Mouse (Mus musculus): ENCODE data around the gene Tmem109.

Tmem109 gene

DNA sequence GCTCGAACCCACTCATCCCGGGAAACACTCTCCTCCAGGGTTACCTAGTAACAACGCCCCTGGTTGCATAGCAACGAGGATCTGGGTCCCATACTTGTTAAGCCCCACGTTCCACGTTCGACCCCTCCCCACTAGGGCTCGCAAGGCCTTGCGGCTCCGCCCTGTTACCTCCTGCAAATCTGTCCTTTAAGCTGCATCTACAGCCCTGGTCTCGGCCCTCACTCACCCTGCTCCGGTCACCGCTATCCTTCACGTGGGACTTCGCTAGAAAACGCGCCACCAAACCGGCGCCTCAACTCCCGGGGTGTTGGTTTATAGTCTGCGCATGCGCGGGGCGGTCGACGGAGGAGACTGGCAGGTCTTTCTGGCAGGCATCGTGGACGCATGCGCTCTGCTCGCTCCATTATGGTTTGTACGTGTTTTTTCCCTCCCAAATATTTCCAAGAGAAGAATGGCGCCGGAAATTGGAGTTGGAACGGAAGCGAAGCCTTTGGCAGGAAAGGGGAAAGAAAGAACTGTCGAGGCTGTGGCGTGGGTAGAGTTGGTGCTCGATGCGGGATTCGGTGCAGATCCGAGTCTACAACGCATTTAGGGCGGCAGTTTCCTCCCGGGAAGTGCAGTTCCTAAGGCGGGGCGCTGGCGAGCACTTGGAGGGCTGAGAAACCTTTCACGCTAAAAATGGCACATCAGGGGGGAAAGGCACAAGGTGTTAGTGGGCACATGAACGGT is at the start of gene Tmem109:
TSS of gene Tmem109 (minus strand) at position 576 of the 729 bp plus-strand sequence.
- in situ Hi-C loops (cut with MboI, MseI), result no loop called here

DNA sequence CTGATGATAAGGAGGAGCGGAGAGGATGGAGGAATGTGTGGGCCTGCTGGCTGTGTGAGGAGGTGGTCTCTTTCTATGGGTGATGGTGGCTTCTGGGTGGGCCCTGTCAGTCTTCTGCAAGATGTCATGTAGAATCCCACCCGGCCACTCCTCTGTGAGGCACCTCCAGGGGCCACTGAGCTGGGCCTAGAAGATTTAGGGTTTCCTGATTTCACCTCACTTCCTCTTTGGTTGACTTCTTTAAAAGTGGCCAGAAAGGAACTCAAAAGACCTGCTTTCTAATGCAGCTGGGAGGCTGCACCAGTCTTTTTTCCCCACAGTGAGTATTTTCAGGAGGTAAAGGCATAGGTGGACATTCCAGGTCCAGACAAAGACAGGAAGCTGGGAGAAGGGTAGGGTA is 48.8 kb upstream of the Tmem109 start:
- in situ Hi-C loops (cut with MboI, MseI), result no loop called here

GRCm38 (mm10) chr19:10926666-10927065 is 44.9 kb upstream of the Tmem109 start:
- in situ Hi-C loops (cut with MboI, MseI), result no loop called here

DNA sequence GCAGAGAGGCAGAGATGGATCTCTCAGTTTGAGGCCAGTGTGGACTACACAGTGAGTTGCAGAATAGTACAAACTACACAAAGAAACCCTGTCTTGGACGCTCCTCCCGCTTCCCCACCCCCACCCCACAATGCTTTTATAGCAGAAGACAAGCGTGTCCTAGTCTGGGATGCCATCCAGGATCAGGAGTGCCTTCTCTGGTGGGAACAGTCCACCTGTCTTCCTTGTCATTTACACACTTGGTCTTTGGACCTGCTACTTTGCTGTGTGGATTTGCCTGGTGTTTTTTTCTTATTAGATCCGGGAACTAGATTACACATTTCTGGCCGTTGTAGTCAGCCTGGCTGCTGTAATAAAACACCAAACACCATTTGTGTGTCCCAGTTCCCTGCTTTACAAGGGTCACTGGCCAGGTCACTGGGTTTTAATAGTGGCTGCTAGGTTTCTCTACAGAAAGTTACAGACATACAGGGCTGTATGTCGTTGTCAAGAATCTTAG is 44.4 kb upstream of the Tmem109 start:
- in situ Hi-C loops (cut with MboI, MseI), result no loop called here

GRCm38 (mm10) chr19:10924220-10924619 is 42.4 kb upstream of the Tmem109 start:
- in situ Hi-C loops (cut with MboI, MseI), result no loop called here

DNA sequence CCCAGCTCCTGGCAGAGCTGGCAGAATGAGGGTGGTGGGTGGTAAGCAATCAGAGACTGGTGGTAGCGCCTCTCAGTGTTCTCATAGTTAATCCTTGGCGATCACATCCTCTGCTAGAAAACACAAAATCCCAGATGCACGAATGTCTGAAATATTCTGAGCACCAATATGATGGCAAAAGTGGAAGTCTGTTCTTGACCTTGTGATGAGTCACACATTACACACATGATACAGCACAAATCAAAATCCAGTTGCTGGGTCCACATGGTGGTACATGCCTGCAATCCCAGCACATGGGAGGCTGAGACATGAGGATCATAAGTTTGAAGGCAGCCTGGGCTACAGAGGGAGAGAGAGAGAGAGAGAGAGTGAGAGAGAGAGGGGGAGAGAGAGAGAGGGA is 39.3 kb upstream of the Tmem109 start:
- in situ Hi-C loops (cut with MboI, MseI), result no loop called here

- in situ Hi-C loops (cut with MboI, MseI), result no loop called here
These were observed 38.7 kb upstream of the Tmem109 start, which contains the start of gene Zp1 for GRCm38 (mm10) chr19:10920532-10920931. Gene Zp1 (minus strand): TSS chr19:10920632.

DNA sequence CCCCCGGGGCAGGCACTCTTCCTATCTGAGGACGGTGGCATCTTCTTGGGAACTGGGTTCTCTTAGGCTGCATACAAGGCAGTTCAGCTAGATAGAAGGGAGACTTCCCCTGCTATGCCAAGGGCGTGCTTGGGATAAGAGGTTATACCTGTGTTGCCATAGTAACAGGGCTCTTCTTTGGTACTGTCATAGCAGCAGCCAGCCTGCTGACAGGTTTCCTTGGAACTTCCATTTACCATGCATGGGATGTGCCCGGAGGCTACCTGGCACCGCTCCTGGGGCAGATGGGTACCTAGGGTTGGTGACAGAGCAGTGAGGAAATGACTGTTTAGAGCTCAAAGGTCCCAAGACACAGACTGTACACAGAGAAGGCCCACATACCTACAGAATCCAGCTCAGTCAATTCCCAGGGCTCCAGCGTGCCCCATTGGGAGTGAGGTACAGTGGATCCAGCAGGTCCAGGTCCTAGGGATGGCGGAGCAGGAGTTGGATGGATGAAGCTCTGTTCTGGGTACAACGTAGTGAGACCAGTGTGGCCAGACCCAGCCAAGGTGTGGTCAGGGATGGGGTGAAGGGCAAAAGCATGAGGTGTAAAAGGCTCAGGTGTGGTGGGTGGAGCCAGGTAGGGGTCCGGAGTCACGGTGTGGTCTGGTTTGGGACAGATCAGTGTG is 36.7 kb upstream of the Tmem109 start:
- in situ Hi-C loops (cut with MboI, MseI), result loop anchor here (10.0 kb wide), 1 partner anchor 46 kb away; no protein-coding TSS in a partner anchor

- in situ Hi-C loops (cut with MboI, MseI), result loop anchor here (10.0 kb wide), 1 partner anchor 48 kb away; no protein-coding TSS in a partner anchor
These were observed 34.7 kb upstream of the Tmem109 start for GRCm38 (mm10) chr19:10916506-10916905.

GRCm38 (mm10) chr19:10914870-10915269 is 33.1 kb upstream of the Tmem109 start:
- in situ Hi-C loops (cut with MboI, MseI), result loop anchor here (10.0 kb wide), 1 partner anchor 50 kb away; no protein-coding TSS in a partner anchor

DNA sequence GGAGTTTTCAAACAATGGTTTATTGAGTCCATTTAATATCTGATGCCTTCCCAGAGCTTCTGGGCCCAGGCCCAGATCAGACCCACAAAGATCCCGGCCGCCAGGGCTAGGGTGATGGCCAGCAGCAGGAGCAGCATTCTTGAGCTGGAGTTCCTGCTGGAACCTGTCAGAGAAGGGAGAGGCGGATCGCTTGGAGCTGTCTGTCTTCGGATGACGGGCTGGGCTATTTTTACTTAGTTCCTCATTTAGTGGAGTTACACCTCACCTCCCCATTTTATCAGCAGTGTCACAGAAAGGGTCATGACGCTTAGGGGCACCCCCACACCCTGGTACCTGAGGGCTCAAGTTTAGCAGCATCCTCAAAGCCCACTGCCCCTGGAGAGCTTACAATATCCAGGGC is 32.5 kb upstream of the Tmem109 start:
- in situ Hi-C loops (cut with MboI, MseI), result loop anchor here (10.0 kb wide), 1 partner anchor 51 kb away; no protein-coding TSS in a partner anchor

GRCm38 (mm10) chr19:10909087-10909721 is 27.4 kb upstream of the Tmem109 start:
- in situ Hi-C loops (cut with MboI, MseI), result no loop called here

- in situ Hi-C loops (cut with MboI, MseI), result no loop called here
These were observed 26.1 kb upstream of the Tmem109 start for GRCm38 (mm10) chr19:10907891-10908290.

DNA sequence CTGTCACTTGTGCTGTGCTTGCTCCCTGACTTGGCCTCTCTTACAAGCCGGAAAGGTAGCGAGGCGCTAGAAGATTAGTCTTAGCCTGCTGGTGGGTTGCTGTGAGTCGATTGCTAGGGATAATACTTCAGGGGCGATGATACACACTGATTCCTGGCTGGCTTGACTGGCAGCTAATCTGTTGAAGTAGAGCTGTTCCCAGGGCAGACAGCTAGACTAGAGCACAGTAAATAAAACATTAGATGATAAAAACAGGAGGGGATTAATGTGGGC is 23.9 kb upstream of the Tmem109 start:
- in situ Hi-C loops (cut with MboI, MseI), result no loop called here

GRCm38 (mm10) chr19:10904927-10905727 is 23.3 kb upstream of the Tmem109 start:
- in situ Hi-C loops (cut with MboI, MseI), result no loop called here

GRCm38 (mm10) chr19:10904512-10904911 is 22.7 kb upstream of the Tmem109 start:
- in situ Hi-C loops (cut with MboI, MseI), result no loop called here

DNA sequence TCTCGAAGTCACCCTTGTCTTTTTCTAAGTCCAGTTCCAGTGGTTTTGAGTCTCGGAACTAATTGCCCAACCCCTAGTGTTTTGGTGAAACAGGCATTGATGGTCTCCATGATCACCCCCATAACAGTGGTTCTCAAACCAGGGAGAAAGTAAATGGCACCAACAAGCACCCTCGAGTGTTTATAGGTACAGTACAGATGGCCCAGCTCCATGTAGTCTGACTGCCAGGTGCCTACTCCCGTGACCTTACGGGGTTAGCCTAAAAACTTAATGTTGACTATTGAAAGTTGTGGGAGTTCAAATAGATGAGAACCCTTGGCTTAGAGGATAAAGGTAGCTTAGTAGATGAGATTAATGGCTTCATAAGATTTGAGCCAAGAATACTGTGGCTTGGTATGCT is 19.2 kb upstream of the Tmem109 start:
- in situ Hi-C loops (cut with MboI, MseI), result no loop called here

DNA sequence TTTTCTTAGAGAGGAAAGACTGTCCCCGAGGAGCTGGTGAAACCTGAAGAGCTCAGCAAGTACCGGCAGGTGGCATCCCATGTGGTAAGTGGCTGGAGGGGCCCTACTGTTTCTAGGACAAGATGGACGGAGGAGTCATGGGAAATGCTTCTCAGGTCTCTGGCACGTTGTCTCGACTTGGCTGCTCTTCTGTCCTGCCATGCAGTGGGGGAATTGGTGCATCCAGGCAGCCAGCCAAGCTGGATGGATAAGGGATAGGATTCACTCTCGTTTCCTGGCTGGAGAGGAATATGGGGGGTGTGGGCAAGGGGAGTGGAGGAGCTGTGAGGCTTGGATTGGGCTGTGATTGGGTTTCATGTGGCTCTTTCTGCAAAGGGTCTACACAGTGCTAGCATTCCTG is 18.5 kb upstream of the Tmem109 start:
- in situ Hi-C loops (cut with MboI, MseI), result no loop called here

- in situ Hi-C loops (cut with MboI, MseI), result no loop called here
These were observed 15.7 kb upstream of the Tmem109 start for GRCm38 (mm10) chr19:10897491-10897890.

DNA sequence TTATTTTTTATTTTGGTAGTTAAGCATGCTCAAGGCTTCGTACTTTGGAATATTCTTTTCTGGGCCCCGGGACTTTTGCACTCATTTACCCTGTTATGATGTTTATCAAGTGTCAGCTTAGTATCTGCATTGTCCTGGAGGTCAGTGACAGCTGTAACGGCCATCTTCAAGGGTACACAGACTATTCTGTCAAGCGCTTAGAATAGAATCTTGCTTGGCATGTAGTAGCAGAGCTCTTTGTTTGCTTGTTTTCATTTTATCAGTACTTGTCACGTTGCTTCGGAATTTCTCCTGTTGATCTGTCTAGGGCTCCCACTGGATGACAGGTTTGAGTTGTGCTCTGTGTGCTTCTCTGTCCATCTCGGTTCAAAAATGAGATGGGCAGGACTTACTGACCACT is 15.0 kb upstream of the Tmem109 start:
- in situ Hi-C loops (cut with MboI, MseI), result no loop called here

DNA sequence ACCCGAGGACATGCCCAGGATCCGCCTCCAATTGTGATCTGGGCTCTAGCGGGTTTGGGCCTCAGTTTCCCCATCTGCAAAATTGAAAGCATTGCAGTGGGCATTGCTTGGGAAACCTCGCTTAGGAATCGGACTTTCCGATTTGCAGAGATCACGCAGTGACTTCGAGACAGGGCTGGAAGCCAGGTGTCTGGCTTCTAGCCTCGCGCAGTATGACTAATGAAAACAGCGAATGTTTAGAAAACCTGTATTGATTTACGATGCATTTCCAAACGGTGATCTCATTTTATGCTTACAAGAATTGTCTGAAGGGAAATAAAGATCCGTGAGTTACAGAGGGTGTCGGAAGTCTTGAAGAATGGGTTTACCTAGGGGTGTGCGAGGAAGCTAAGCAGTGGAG is 13.9 kb upstream of the Tmem109 start:
- in situ Hi-C loops (cut with MboI, MseI), result no loop called here
